Mouse (Mus musculus) right cerebral cortex, postnatal 4 days (tissue): ENCODE data around the gene Rnf166.

ENCODE experiments used
- DNase-seq: peaks from one replicate; pipeline ENCODE4 v3.0.0-alpha.2; 2022

The Rnf166 gene

DNA sequence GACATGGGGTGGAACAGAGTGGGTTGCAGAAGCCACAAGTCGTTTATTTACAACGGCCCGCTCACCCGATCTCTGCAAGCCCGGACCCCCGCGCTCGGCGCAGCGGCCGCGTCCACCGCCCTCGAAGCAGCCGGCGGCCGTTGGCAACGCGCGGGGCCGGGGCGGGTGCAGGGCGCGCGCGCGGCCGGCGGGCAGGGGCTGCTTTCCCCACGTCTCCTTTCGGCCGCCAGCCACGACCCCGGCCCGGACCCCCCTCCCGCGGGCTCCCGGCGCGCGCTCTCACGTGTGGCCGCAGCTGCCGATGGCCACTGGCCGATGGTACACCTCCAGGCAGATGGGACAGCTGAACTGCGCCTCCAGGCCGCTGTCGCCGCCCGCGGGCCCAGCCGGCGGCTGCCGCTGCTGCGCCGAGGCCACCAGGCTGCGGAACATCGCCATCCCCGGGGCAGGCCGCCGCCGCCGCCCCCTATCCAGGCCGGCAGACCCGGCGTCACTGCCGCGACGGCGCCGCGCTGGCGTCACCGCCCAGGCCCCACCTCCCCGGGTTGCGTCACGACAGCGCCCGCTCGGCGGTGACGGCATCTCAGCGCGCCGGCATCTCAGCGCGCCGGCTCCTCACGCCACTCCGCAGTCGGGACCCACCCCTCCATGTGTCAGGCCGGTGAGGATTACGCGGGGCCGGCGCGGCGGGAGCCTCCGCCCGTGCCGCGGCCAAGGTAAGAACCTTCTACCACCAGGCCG, at the start of gene Rnf166, which contains the start of gene Ctu2:
Gene Rnf166, minus strand, starts transcription at position 485 of the 741 bp plus-strand sequence.
Gene Ctu2, plus strand, starts transcription at position 564 of the 741 bp plus-strand sequence.
- peak; percentile 96 for DNase-seq

DNA sequence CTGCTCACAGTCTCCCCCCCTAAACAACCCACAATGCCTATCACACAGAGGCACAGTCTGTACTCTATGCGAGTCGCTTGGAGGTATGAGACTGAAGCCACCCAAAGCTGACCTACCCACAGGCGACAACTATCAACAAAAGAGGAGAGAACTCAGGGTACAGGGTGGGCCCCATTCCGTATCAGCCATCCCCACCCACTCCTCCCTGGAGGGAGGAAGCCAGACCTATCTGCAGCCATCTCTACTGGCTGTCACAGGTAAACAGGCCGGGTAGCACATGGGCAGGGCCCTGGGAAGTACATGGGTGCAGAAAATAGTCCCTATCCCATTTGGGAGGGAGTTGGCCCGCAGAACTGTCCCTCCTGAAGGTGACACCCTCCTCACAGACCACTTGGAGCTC, 49.1 kb upstream of the Rnf166 start:
- no peak for DNase-seq

GRCm38 (mm10) chr8:122524506-122524905, 48.6 kb upstream of the Rnf166 start:
- DNase-seq, result no peak

- peak; percentile 35 for DNase-seq
These were observed 47.9 kb upstream of the Rnf166 start for GRCm38 (mm10) chr8:122523652-122524360.

DNA sequence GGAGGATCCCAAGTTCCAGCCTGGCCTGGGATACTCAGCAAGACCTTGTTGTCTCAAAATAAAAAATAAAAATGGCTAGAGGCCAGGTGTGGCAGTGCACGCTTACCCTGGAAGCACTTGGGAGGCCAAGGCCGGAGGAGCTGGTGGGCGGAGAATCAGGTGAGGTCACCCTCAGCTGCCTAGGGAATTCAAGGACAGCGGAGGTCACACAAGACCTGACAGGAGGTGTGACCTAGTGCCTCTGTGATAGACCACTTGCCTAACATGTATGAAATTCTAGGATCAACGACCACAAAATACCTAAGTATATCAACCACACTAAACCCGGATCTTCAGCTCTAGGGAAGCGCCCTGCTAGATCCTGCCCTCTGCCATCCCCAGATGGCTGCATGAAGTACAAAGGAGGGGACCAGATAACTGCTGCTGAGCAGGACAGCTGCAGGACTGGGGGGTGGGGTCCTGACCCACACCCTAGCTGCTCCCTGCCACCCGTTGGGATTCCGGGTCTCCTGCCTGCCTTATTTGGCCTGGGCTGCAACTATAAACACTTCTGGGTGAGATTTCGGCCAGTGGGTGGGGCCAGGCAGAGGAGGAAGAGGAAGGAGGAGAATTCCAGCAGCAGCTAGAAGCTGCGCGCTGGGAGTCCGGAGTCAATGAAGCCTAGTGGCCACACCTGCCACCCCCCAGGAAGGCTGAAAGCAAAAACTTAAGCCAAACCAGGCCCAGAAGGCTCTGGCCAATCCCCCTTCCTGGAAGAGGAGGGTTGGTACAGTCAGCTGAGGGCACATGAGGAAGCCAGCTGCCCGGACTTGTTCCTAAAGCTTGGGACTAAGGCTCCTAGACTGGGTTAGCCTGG, 47.2 kb upstream of the Rnf166 start:
- DNase-seq, result no peak

DNA sequence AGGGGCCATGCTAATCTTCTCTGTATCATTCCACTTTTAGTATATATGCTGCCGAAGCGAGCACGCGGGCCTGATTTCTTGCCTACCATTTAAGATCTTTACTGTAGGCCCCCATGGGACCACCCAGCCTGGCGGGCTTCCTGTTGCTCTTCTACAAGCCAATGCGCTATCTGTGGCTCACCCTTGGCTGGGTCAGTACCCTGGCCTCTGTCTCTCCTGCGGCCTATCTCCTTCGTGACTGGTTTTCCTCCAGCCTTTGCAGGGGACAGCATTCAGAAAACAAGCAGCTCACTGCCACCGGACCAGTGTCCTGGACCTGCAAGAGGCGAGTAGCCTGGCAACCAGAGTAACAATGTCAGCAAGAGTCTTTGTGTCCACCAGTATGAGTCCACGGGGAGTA, 44.7 kb upstream of the Rnf166 start:
- no peak for DNase-seq

DNA sequence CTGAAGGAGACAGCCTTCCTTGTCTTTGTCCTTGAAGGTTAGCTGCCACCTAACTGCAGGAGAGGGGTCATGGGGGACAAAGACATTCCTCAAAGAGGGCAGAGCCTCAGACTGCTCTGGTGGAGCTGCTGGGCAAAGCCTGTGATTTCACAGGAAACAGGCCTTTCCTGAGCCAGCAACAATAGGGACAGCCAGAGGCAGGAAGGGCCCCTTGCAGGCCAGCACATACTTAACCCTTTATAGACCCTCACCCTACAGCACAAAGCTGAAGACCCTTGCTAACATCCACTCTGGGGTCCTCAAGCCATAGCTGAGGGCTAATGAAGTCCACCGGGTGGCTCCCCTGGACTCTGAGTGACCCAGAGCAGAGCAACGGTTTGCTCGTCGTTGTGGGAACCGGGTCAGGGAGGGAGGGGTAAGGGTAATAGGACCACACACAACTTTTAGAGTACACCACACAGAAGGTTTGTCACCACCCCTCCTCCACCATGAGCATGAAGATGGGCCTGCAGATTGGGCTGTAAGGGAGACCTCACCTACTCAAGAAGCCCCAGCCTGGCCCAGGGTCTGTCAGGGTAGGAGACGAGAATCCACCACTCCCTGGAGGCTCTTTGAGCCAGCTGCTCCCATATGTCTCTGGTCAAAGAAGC, 41.8 kb upstream of the Rnf166 start:
- DNase-seq, result no peak

DNA sequence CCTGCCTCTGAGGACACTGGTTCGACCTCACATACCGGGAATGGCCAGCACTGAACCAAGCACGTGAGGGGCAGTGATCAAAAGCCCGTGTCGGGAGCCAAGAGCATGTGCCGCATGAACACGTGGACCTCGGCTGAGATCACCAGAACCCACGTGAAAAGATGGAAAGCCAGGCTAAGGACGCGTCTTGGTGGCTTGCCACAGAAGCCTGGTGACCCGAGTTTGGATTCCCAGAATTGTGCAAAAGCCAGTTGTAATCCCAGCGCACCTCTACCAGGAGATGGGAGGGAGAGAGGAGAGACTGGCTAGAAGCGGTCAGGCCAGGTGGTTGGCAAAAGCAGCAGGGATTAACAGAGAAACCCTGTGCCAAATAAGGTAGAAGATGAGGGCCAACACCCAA, 39.8 kb upstream of the Rnf166 start:
- no peak for DNase-seq

DNA sequence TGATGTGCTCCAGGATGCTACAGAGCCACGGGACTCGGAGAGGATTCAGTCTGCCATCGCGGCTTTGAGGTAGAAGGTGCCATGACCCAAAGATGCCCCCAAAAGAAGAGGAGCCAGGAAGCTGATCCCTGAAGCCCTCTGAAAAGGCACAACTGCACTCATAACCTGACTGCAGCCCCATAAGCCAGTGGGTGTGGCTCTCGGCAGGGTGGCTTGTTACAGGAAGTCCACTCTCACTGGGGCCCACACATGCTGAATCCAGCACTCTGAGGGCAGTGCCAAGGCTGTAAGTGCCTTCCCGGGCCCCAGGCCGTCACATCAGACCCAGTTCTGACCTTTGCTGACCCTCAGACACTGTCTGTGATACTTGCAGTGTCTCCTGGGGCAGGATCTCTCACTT, 36.5 kb upstream of the Rnf166 start:
- no peak for DNase-seq

- no peak for DNase-seq
These were observed 35.7 kb upstream of the Rnf166 start for GRCm38 (mm10) chr8:122511552-122511951.

DNA sequence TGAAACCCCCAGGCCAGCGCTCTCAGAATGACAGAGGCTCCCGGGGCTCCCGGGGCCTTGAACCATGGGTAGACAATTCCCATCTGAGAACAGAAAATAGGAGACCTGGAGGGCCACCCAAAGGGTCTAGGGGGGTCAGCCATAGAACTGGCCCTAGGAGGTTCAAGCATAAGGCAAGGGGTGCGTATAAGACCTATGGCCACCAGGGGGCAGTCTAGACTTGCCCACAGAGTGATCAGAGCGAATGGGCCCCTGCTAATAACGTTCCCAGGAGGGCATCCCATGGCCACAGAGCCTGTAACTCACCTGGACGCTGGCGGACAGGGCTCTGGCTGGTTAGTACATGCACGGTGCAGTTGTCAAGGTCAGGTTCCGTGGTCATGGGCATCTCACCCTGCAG, 25.0 kb upstream of the Rnf166 start:
- peak; percentile 74 for DNase-seq

- DNase-seq, result no peak
These were observed 22.0 kb upstream of the Rnf166 start for GRCm38 (mm10) chr8:122497912-122498311.

- no peak for DNase-seq
These were observed 21.3 kb upstream of the Rnf166 start for GRCm38 (mm10) chr8:122497016-122497734.

DNA sequence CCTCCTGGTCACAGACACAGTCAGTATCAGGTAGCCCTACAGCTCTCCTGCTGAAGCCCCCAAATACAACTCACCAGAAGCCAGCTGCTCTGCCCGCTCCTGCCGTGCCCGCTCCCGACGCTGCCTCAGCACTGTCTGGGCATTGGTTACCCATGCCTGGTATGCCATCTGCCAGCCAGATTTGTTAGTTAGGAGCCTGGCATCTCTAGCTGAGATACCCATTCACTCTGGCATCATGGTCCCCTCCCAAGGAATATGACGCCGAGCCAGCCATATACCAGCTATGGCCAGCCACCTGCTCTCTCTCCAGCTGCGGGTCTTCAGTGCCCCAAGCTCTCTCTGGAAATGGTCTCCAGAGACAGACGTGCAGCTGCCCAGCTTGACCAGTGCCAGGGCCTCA, 12.5 kb upstream of the Rnf166 start:
- DNase-seq, result no peak

- DNase-seq, result no peak
These were observed 9.0 kb upstream of the Rnf166 start for GRCm38 (mm10) chr8:122484831-122485230.

DNA sequence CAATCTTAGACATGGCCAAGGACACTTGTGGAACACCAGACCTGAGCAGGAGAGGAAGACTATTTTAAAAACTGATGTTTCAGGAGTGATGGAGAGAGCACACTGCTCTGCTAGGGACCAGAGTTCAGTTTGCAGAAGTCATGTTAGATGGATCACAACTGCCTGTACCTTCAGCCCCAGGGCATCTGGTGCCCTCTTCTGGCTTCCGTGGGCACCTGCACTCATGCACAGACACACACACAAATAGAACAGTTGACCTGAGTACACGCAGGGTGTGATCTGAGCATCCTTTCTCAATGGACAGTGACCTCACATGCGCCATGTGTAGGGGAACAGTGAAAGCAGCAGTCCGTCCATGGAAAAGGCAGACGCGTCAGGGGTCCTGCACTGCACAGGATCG, 8.0 kb upstream of the Rnf166 start:
- DNase-seq, result no peak

- DNase-seq, result no peak
These were observed 6.6 kb upstream of the Rnf166 start for GRCm38 (mm10) chr8:122482448-122482847.

DNA sequence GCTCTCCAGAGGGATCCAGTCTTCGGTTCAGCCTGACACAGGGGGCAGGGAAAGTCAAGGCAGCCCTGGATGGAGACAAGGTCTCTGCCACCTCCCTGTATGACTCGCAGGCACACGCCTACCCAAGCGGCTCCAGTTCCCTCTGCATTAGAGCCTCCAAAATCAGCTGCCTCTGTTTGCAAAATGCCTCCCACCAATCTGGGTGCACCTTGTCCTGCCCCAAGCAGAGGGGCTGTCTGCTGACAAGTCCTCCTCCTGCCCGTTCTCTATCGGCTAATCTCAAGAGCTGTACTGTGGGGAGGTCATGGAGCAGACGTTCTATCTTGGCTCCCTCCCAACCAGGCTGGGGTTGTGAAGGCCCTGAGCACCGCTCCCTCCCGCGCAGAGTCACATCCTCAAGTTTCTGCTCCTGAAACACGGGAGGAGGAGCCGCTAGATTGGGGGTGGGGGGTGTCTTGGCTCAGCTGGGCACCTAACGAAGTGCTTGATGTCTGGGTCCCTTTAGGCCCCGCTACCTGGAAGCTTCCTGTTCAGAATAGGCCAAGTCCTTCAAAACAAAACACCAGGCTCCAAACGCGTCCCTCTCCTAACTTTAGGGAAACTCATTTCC, 808 bp downstream of the Rnf166 start:
- no peak for DNase-seq

- no peak for DNase-seq
These were observed 1.9 kb downstream of the Rnf166 start for GRCm38 (mm10) chr8:122473911-122474421.

GRCm38 (mm10) chr8:122470691-122471090, 5.2 kb downstream of the Rnf166 start:
- no peak for DNase-seq

DNA sequence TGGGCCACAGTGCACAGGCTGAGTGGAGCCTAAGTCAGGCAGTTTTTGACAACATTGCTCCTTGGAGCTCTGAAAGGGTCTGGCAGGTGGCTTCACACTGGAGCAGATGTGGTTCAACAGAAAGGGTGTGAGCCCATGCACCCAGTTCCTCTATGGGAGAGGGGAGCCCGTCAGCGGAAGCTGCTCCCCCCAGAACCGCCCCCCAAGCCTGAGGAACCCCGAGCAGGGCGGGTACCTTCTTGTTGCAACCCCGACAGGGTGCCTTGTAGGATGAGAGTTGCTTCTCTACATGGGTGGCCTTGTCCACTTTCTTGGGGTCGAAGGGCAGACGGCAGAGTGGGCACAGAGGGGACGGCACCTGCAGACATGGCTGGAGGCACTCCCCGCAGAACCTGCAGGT, 5.9 kb downstream of the Rnf166 start:
- DNase-seq, result no peak

DNA sequence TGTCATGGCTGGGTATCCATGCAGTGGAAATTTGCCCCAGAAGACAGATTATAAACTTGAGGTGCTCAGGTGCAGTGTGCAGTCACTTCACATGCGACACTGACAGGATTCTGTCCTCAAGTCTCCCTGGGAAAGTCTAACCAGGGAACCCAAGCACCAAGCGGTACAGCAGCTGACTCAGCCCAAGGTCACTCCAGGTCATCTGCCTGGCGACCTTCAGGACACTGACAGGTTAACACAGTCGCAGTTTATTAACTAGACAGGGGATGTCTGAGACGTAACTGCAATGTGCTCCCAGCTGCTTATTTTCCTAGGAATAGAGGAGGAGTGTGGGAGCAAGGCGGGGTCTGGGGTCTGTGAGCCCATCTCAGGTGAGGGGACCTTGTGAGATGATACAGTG, 6.5 kb downstream of the Rnf166 start:
- DNase-seq, result no peak
